Mouse (Mus musculus) ES-Bruce4 (cell line): ENCODE measurements at regions not wholly inside any gene's neighbourhood (a gene's known extent, or its start where the extent isn't known, plus 50 kb on each side); places are given as distances from the start of the nearest gene placed in this dataset.
"Not testable (repeated sequence)": the region's sequence is repeated elsewhere in the genome, so short reads cannot be mapped to it uniquely, and the experiment has no call there.

Experiments
- CTCF ChIP-seq: IDR thresholded peaks from one replicate; pipeline ENCODE4 v1.8.1; 2011; ENCODE audit warnings: low read depth, low read length
- EP300 ChIP-seq: IDR thresholded peaks from 2 replicates; pipeline ENCODE4 v1.6.1; 2011; ENCODE audit warnings: low read depth, low read length; ENCODE audit not compliant: insufficient read depth
- POLR2A ChIP-seq: IDR thresholded peaks from one replicate; pipeline ENCODE4 v1.8.1; 2011; ENCODE audit warnings: low read length; ENCODE audit not compliant: insufficient read depth

GRCm38 (mm10) chr1:137214328-137214727 is 254.1 kb upstream of the Nr5a2 start:
- TF ChIP-seq CTCF, EP300, POLR2A: not testable (repeated sequence)
